Mouse (Mus musculus): ENCODE data around the gene Lck. TPM values are rescaled to one million over a fixed set of nuclear protein-coding genes. Genes with fewer than 3 reads are reported as not detected.

The Lck gene
- polyA plus RNA-seq, 1 experiment from 2014 or later: 11.4 TPM

- H3K4me3 ChIP-seq (ENCODE audit: low read length): no peak overlapping the region
- H3K36me3 ChIP-seq (ENCODE audit: control insufficient read depth, insufficient read depth, low read length): peaks cover 9% of the 10 kb centered on the region; the same call in 1 of the 2 replicates
- no peaks in the 10 kb centered on the region for H3K9me3 ChIP-seq (ENCODE audit: control insufficient read depth, low read length)
- H3K4me2 ChIP-seq (replicated peaks; ENCODE audit: low read depth, low read length): no peak overlapping the region
- H3K27me3 ChIP-seq (ENCODE audit: control insufficient read depth, insufficient read depth, low read length): no peaks in the 10 kb centered on the region
- H3K4me1 ChIP-seq (ENCODE audit: control insufficient read depth, insufficient read depth, low read length): peaks cover 10% of the 10 kb centered on the region; the same call in 1 of the 2 replicates
- 59% methylated on average over 6 of the region's 6 CpGs for WGBS
- ATAC-seq (ENCODE audit: low FRiP score, low TSS enrichment): no peak
- no peak overlapping the region for H3K27ac ChIP-seq (ENCODE audit: low read depth, low read length)
- no peak overlapping the region for H3K9ac ChIP-seq (ENCODE audit: low read depth, low read length)
Measured at GRCm38 (mm10) chr4:129510723-129511412, 62.6 kb downstream of the Lck start.

DNA sequence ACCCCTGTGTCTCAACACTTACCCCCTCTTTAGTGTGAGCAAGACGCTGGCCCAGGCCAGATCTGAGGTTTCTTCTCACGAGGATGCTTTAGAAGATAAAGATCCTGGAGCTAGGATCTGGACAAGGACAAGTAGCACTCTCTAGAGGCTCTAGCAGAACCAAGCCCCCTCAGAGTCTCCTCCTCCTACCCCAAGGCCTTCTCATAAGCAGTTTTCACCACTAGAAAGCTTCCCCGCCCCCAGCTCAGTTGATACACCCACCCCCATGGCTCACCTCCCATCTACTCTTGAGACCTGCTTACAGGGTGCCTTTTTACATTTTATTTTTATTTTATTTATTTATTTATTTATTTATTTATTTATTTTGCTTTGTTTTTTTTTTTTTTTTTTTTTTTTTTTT, 63.8 kb downstream of the Lck start:
- no peak overlapping the region for H3K27ac ChIP-seq (ENCODE audit: low read depth, low read length)
- no peaks in the 10 kb centered on the region for H3K27me3 ChIP-seq (ENCODE audit: control insufficient read depth, insufficient read depth, low read length)
- H3K9me3 ChIP-seq (ENCODE audit: control insufficient read depth, low read length): no peaks in the 10 kb centered on the region
- 67% methylated on average over 3 of the region's 3 CpGs for WGBS
- no peak for ATAC-seq (ENCODE audit: low FRiP score, low TSS enrichment)
- H3K36me3 ChIP-seq (ENCODE audit: control insufficient read depth, insufficient read depth, low read length): no peaks in the 10 kb centered on the region
- peaks cover 7% of the 10 kb centered on the region; the same call in 1 of the 2 replicates for H3K4me1 ChIP-seq (ENCODE audit: control insufficient read depth, insufficient read depth, low read length)
- no peak overlapping the region for H3K4me3 ChIP-seq (ENCODE audit: low read length)
- no peak overlapping the region for H3K4me2 ChIP-seq (replicated peaks; ENCODE audit: low read depth, low read length)
- H3K9ac ChIP-seq (ENCODE audit: low read depth, low read length): no peak overlapping the region

GRCm38 (mm10) chr4:129508834-129509600, 64.4 kb downstream of the Lck start:
- peaks cover 7% of the 10 kb centered on the region; the same call in 1 of the 2 replicates for H3K4me1 ChIP-seq (ENCODE audit: control insufficient read depth, insufficient read depth, low read length)
- no peaks in the 10 kb centered on the region for H3K27me3 ChIP-seq (ENCODE audit: control insufficient read depth, insufficient read depth, low read length)
- H3K9me3 ChIP-seq (ENCODE audit: control insufficient read depth, low read length): no peaks in the 10 kb centered on the region
- WGBS: 58% methylated on average over 15 of the region's 15 CpGs
- H3K27ac ChIP-seq (ENCODE audit: low read depth, low read length): no peak overlapping the region
- no peak overlapping the region for H3K9ac ChIP-seq (ENCODE audit: low read depth, low read length)
- no peak overlapping the region for H3K4me3 ChIP-seq (ENCODE audit: low read length)
- ATAC-seq (ENCODE audit: low FRiP score, low TSS enrichment): no peak
- H3K36me3 ChIP-seq (ENCODE audit: control insufficient read depth, insufficient read depth, low read length): no peaks in the 10 kb centered on the region
- H3K4me2 ChIP-seq (replicated peaks; ENCODE audit: low read depth, low read length): no peak overlapping the region

DNA sequence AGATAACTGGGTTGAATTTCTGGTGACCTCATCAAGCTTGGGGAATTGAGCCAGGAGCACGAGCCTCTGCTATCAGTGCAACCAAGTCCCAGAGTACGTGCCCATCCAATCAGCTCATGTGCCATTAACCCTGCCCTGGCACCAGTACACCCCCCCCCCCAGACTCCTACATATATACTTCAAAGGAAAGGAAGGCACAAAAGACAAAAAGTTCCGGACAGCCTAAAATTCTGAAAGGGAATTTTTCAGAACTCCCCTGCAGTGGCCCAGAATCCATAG, 65.3 kb downstream of the Lck start:
- 71% methylated on average over 3 of the region's 3 CpGs for WGBS
- H3K27me3 ChIP-seq (ENCODE audit: control insufficient read depth, insufficient read depth, low read length): no peaks in the 10 kb centered on the region
- H3K4me3 ChIP-seq (ENCODE audit: low read length): no peak overlapping the region

DNA sequence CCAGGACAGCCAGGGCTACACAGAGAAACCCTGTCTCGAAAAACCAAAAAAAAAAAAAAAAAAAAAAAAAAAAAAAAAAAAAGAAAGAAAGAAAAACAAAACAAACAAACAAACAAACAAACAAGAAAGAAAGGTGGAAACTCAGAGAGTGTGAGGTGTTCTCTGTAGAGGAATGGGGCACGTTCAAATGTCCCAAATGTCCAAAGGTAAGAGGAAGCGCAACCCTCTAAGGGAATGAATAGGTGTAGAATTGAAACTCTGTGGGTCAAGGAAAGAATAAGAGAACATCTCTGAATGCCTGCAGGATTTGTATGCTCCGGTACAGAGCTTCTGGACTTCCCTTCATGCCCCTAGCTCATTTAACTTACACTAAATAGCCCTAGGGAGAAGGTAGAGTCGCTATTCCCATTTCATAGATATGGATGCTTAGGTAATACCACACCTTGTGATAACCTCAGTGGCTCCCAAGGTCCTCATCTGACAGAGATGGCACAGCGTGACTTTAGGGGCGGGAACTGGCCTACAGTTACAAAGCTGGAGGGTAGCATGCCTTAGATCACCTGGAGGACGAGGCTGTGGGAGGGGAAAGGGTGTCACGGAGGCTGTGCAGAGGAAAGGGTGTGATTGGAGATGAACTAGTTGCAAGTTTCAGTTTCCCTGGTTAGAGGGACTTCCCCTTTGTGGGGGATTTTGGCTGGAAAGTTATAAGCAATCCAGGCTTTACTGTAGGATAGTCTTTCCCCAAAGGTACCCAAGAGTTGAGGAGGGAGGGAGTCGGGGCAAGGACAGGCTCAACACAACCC, 65.8 kb downstream of the Lck start:
- no peaks in the 10 kb centered on the region for H3K36me3 ChIP-seq (ENCODE audit: control insufficient read depth, insufficient read depth, low read length)
- no peak for ATAC-seq (ENCODE audit: low FRiP score, low TSS enrichment)
- no peaks in the 10 kb centered on the region for H3K9me3 ChIP-seq (ENCODE audit: control insufficient read depth, low read length)
- no peak overlapping the region for H3K27ac ChIP-seq (ENCODE audit: low read depth, low read length)
- no peak overlapping the region for H3K9ac ChIP-seq (ENCODE audit: low read depth, low read length)
- H3K4me2 ChIP-seq (replicated peaks; ENCODE audit: low read depth, low read length): no peak overlapping the region
- H3K4me3 ChIP-seq (ENCODE audit: low read length): no peak overlapping the region
- no peaks in the 10 kb centered on the region for H3K27me3 ChIP-seq (ENCODE audit: control insufficient read depth, insufficient read depth, low read length)
- WGBS: 62% methylated on average over 9 of the region's 10 CpGs
- H3K4me1 ChIP-seq (ENCODE audit: control insufficient read depth, insufficient read depth, low read length): peaks cover 4% of the 10 kb centered on the region; the same call in 1 of the 2 replicates

More for the DNA sequence above, 65.3 kb downstream of the Lck start:
- H3K9me3 ChIP-seq (ENCODE audit: control insufficient read depth, low read length): no peaks in the 10 kb centered on the region
- H3K4me1 ChIP-seq (ENCODE audit: control insufficient read depth, insufficient read depth, low read length): peaks cover 7% of the 10 kb centered on the region; the same call in 1 of the 2 replicates
- H3K9ac ChIP-seq (ENCODE audit: low read depth, low read length): no peak overlapping the region
- no peak overlapping the region for H3K4me2 ChIP-seq (replicated peaks; ENCODE audit: low read depth, low read length)
- no peak for ATAC-seq (ENCODE audit: low FRiP score, low TSS enrichment)
- H3K36me3 ChIP-seq (ENCODE audit: control insufficient read depth, insufficient read depth, low read length): no peaks in the 10 kb centered on the region
- H3K27ac ChIP-seq (ENCODE audit: low read depth, low read length): no peak overlapping the region

DNA sequence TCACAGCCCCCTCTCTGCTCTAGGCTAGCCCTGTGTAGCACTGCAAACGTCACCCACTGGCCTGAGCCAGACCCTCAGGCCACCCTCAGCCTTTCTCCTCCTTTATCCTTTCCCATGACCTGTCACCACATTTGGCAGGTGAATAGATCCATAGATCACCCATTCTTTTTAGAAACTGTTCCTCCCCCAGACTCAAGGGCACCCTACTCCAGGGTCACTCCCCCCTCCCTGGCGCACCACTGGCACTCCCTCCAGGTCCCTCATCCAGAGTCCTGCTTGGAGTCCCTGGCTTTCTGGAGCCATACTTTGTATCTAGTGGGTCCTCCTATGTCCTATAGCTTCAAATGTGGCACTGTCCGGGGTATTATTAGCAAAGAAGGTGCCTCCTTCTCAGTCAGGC, 67.9 kb downstream of the Lck start:
- no peak overlapping the region for H3K4me3 ChIP-seq (ENCODE audit: low read length)
- H3K9ac ChIP-seq (ENCODE audit: low read depth, low read length): no peak overlapping the region
- no peak for ATAC-seq (ENCODE audit: low FRiP score, low TSS enrichment)
- H3K27ac ChIP-seq (ENCODE audit: low read depth, low read length): no peak overlapping the region
- H3K4me1 ChIP-seq (ENCODE audit: control insufficient read depth, insufficient read depth, low read length): peaks cover 4% of the 10 kb centered on the region; the same call in 1 of the 2 replicates
- no peak overlapping the region for H3K4me2 ChIP-seq (replicated peaks; ENCODE audit: low read depth, low read length)
- H3K27me3 ChIP-seq (ENCODE audit: control insufficient read depth, insufficient read depth, low read length): no peaks in the 10 kb centered on the region
- H3K36me3 ChIP-seq (ENCODE audit: control insufficient read depth, insufficient read depth, low read length): no peaks in the 10 kb centered on the region
- H3K9me3 ChIP-seq (ENCODE audit: control insufficient read depth, low read length): no peaks in the 10 kb centered on the region
- WGBS: 87% methylated on average over 3 of the region's 3 CpGs

GRCm38 (mm10) chr4:129502901-129503444, 70.5 kb downstream of the Lck start:
- WGBS: 77% methylated on average over 11 of the region's 11 CpGs
- H3K27me3 ChIP-seq (ENCODE audit: control insufficient read depth, insufficient read depth, low read length): no peaks in the 10 kb centered on the region
- no peak overlapping the region for H3K4me2 ChIP-seq (replicated peaks; ENCODE audit: low read depth, low read length)
- no peaks in the 10 kb centered on the region for H3K36me3 ChIP-seq (ENCODE audit: control insufficient read depth, insufficient read depth, low read length)
- no peak for ATAC-seq (ENCODE audit: low FRiP score, low TSS enrichment)
- peaks cover 10% of the 10 kb centered on the region; the same call in 1 of the 2 replicates for H3K4me1 ChIP-seq (ENCODE audit: control insufficient read depth, insufficient read depth, low read length)
- H3K9ac ChIP-seq (ENCODE audit: low read depth, low read length): no peak overlapping the region
- no peak overlapping the region for H3K27ac ChIP-seq (ENCODE audit: low read depth, low read length)
- no peaks in the 10 kb centered on the region for H3K9me3 ChIP-seq (ENCODE audit: control insufficient read depth, low read length)
- H3K4me3 ChIP-seq (ENCODE audit: low read length): no peak overlapping the region

- WGBS: 54% methylated on average over 9 of the region's 9 CpGs
- no peaks in the 10 kb centered on the region for H3K9me3 ChIP-seq (ENCODE audit: control insufficient read depth, low read length)
Measured at GRCm38 (mm10) chr4:129502327-129502888, 71.0 kb downstream of the Lck start.

More at GRCm38 (mm10) chr4:129502327-129502888, 71.0 kb downstream of the Lck start:
- no peaks in the 10 kb centered on the region for H3K27me3 ChIP-seq (ENCODE audit: control insufficient read depth, insufficient read depth, low read length)
- H3K4me2 ChIP-seq (replicated peaks; ENCODE audit: low read depth, low read length): no peak overlapping the region
- no peak for ATAC-seq (ENCODE audit: low FRiP score, low TSS enrichment)
- H3K4me1 ChIP-seq (ENCODE audit: control insufficient read depth, insufficient read depth, low read length): peaks cover 10% of the 10 kb centered on the region; the same call in 1 of the 2 replicates
- H3K4me3 ChIP-seq (ENCODE audit: low read length): no peak overlapping the region
- no peak overlapping the region for H3K27ac ChIP-seq (ENCODE audit: low read depth, low read length)
- no peaks in the 10 kb centered on the region for H3K36me3 ChIP-seq (ENCODE audit: control insufficient read depth, insufficient read depth, low read length)
- no peak overlapping the region for H3K9ac ChIP-seq (ENCODE audit: low read depth, low read length)
